Comparison of ENCODE assay signal across 25 mouse cellular contexts in the genomic region with DNA sequence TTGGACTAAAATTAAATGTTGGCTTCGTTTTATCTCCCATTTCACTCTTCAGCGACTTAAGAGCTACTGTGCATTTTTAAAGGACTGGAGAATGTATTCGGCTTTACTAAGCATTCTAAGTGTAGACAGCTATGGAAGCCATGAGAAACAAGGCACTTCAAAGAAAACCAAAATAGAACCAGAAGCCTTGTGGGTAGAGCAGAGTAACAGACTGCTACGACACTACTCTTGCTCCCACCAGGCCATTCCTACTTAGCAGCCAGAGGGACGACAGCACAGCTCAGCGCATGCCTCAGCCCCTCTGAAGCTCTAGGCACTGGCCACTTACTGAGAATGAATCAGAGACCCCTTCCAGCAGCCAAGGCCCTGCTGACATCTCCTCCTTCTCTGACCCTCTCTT.
DNase-seq lines count a peak whose midpoint lies in the region; ATAC-seq and TF ChIP-seq lines count a peak whose summit lies in the region.
"Had no signal": no experiment of that assay in that cellular context is flagged by ENCODE, and none has a peak within 500 bp of the region (broad histone marks: within the 10 kb centered on the region; RNA-seq: fewer than 3 reads in every experiment).

No protein-coding gene starts in this region.

- H3K4me1 ChIP-seq in heart, embryonic 10.5 days, result peaks cover 37% of the 10 kb centered on the region
- peaks cover 47% of the 10 kb centered on the region for H3K4me1 ChIP-seq in heart, embryonic 13.5 days
- H3K4me1 ChIP-seq in heart, adult 2 months (ENCODE audit: control insufficient read depth, insufficient read depth, low read length), result peaks cover 2% of the 10 kb centered on the region
- H3K4me1 ChIP-seq in heart, embryonic 16.5 days (ENCODE audit: control insufficient read depth, insufficient read depth, low read length), result peaks cover 25% of the 10 kb centered on the region
- H3K4me1 ChIP-seq in MEL (ENCODE audit: control insufficient read depth in 1 of 2, insufficient read depth in 2 of 2, low read length in 2 of 2), result peaks cover 20 to 34% of the 10 kb centered on the region in 2 experiments
- H3K4me1 ChIP-seq: forebrain, embryonic 13.5 days; hindbrain, embryonic 15.5 days had no signal

- no peaks in the 10 kb centered on the region for H3K79me2 ChIP-seq in heart, adult 2 months (replicated peaks; ENCODE audit: control insufficient read depth, insufficient read depth, low read length)
- no peaks in the 10 kb centered on the region for H3K79me2 ChIP-seq in MEL (ENCODE audit: control insufficient read depth, insufficient read depth, low read length, poor library complexity)

- H3K27me3 ChIP-seq in heart, embryonic 10.5 days (ENCODE audit: insufficient read depth, poor library complexity, severe bottlenecking), result no peaks in the 10 kb centered on the region
- H3K27me3 ChIP-seq in heart, embryonic 13.5 days (replicated peaks), result no peaks in the 10 kb centered on the region
- H3K27me3 ChIP-seq in heart, adult 2 months (ENCODE audit: control insufficient read depth, insufficient read depth, low read length), result no peaks in the 10 kb centered on the region
- H3K27me3 ChIP-seq in heart, embryonic 16.5 days (ENCODE audit: control insufficient read depth, insufficient read depth, low read length), result no peaks in the 10 kb centered on the region
- no peaks in the 10 kb centered on the region for H3K27me3 ChIP-seq in MEL (ENCODE audit: control insufficient read depth in 1 of 2, insufficient read depth in 2 of 2, low read length in 2 of 2)
- H3K27me3 ChIP-seq: CH12.LX; forebrain, embryonic 13.5 days; hindbrain, embryonic 12.5 days; hindbrain, embryonic 15.5 days had no signal

- H3K9me3 ChIP-seq in heart, embryonic 10.5 days, result no peaks in the 10 kb centered on the region
- no peaks in the 10 kb centered on the region for H3K9me3 ChIP-seq in heart, embryonic 13.5 days
- no peaks in the 10 kb centered on the region for H3K9me3 ChIP-seq in heart, embryonic 16.5 days (replicated peaks; ENCODE audit: control insufficient read depth, low read length)
- H3K9me3 ChIP-seq in MEL (replicated peaks; ENCODE audit: insufficient read depth, low read length), result no peaks in the 10 kb centered on the region
- H3K9me3 ChIP-seq: forebrain, embryonic 10.5 days; forebrain, embryonic 13.5 days; G1E; hindbrain, embryonic 12.5 days; hindbrain, embryonic 15.5 days had no signal

- H3K9ac ChIP-seq in heart, embryonic 13.5 days, result peak overlapping the region; percentile 17
- H3K9ac ChIP-seq in heart, adult 2 months (ENCODE audit: low read depth, low read length), result no peak overlapping the region
- peak overlapping the region; percentile 4; the same call in 1 of the 2 replicates for H3K9ac ChIP-seq in heart, embryonic 16.5 days (ENCODE audit: low read length)
- H3K9ac ChIP-seq in MEL (ENCODE audit: control insufficient read depth, low read depth, low read length, poor library complexity, severe bottlenecking), result no peak overlapping the region
- H3K9ac ChIP-seq: forebrain, embryonic 13.5 days; hindbrain, embryonic 12.5 days; hindbrain, embryonic 15.5 days had no signal

- no peak overlapping the region for H3K4me3 ChIP-seq in heart, embryonic 10.5 days
- H3K4me3 ChIP-seq in heart, embryonic 13.5 days, result no peak overlapping the region
- no peak overlapping the region for H3K4me3 ChIP-seq in heart, adult 2 months
- no peak overlapping the region for H3K4me3 ChIP-seq in heart, embryonic 16.5 days (ENCODE audit: low read length)
- no peak overlapping the region for H3K4me3 ChIP-seq in MEL (ENCODE audit: control insufficient read depth in 1 of 2, insufficient read depth in 1 of 2, low read depth in 2 of 2, low read length in 2 of 2)
- H3K4me3 ChIP-seq: forebrain, embryonic 10.5 days; forebrain, embryonic 13.5 days; hindbrain, embryonic 12.5 days; hindbrain, embryonic 15.5 days had no signal

- no peak for TF ChIP-seq RAD21 in MEL (IDR thresholded peaks at IDR 0.05; ENCODE audit: low read depth, low read length)

- intact Hi-C loops in heart, postnatal 36 days (cut with DNase I), result no loop called here
- intact Hi-C loops in heart, adult 2 months (cut with DNase I), result no loop called here

- WGBS in heart, embryonic 10.5 days, result 39% methylated on average over 6 of the region's 6 CpGs
- WGBS in heart, embryonic 13.5 days, result 35% methylated on average over 6 of the region's 6 CpGs
- 60% methylated on average over 6 of the region's 6 CpGs for WGBS in heart, adult 2 months
- WGBS in heart, embryonic 16.5 days, result 38% methylated on average over 6 of the region's 6 CpGs

- TF ChIP-seq POLR2A in heart, adult 2 months (IDR thresholded peaks at IDR 0.05; ENCODE audit: insufficient read depth, low read depth, low read length), result no peak
- TF ChIP-seq POLR2A in MEL (IDR thresholded peaks at IDR 0.05; ENCODE audit: control insufficient read depth in 1 of 2, insufficient read depth in 1 of 2, low read depth in 1 of 2, low read length in 2 of 2, poor library complexity in 1 of 2), result no peak

- H3K4me2 ChIP-seq in heart, embryonic 13.5 days, result peak overlapping the region; percentile 44
- H3K4me2 ChIP-seq in heart, embryonic 16.5 days (ENCODE audit: low read depth, low read length), result peak overlapping the region; percentile 27
- H3K4me2 ChIP-seq: forebrain, embryonic 13.5 days; hindbrain, embryonic 12.5 days; hindbrain, embryonic 15.5 days had no signal

- DNase-seq in heart, embryonic 10.5 days (ENCODE audit: low spot score), result no peak
- DNase-seq in heart, postnatal 36 days, result no peak
- DNase-seq in heart, adult 2 months, result no peak
- no peak for DNase-seq in heart, postnatal 4 days
- no peak for DNase-seq in MEL (ENCODE audit: low read depth, low spot score)
- DNase-seq in B cell, adult 2 months, result no peak
- DNase-seq: adrenal gland, adult 2 months; adrenal gland, postnatal 14 days; cerebellum, adult 11 months; cerebellum, adult 2 months; cerebellum, adult 9-11 months; cerebellum, postnatal 25 days; gastrocnemius, postnatal 10 days; gastrocnemius, postnatal 36 days; kidney, adult 2 months had no signal

- ATAC-seq in heart, embryonic 13.5 days (ENCODE audit: extremely low read depth, insufficient number of reproducible peaks, low FRiP score, low TSS enrichment), result peak; percentile 69; the same call in 1 of the 2 replicates
- ATAC-seq in heart, embryonic 16.5 days (replicated peaks; ENCODE audit: extremely low read depth, insufficient read depth, low FRiP score), result peak; percentile 87
- ATAC-seq: forebrain, embryonic 13.5 days; forebrain, embryonic 16.5 days; intestine, postnatal 0 days had no signal

- H3K27ac ChIP-seq in heart, embryonic 10.5 days, result peak overlapping the region; percentile 83
- peak overlapping the region; percentile 91 for H3K27ac ChIP-seq in heart, embryonic 13.5 days (replicated peaks)
- no peak overlapping the region for H3K27ac ChIP-seq in heart, adult 2 months
- H3K27ac ChIP-seq in heart, embryonic 16.5 days (ENCODE audit: low read length), result peak overlapping the region; percentile 93
- H3K27ac ChIP-seq in MEL (ENCODE audit: control insufficient read depth, low read depth, low read length), result peak overlapping the region; percentile 100
- H3K27ac ChIP-seq: forebrain, embryonic 10.5 days; forebrain, embryonic 13.5 days; hindbrain, embryonic 12.5 days; hindbrain, embryonic 15.5 days had no signal

- no peak for TF ChIP-seq CTCF in heart, adult 2 months (IDR thresholded peaks at IDR 0.05)
- no peak for TF ChIP-seq CTCF in MEL (IDR thresholded peaks at IDR 0.05 in 2 of 3, conservative IDR thresholded peaks at IDR 0.05 in 1 of 3; ENCODE audit: control insufficient read depth in 1 of 3, insufficient read depth in 1 of 3, low read depth in 2 of 3, low read length in 3 of 3, poor library complexity in 1 of 3, severe bottlenecking in 1 of 3)

- no peak for TF ChIP-seq EP300 in heart, adult 2 months (IDR thresholded peaks at IDR 0.05; ENCODE audit: insufficient read depth, low read depth, low read length)
- TF ChIP-seq EP300 in MEL (IDR thresholded peaks at IDR 0.05; ENCODE audit: low read depth in 1 of 2, low read length in 2 of 2), result no peak

- H3K36me3 ChIP-seq in heart, embryonic 10.5 days, result peaks cover 13% of the 10 kb centered on the region
- peaks cover 28% of the 10 kb centered on the region for H3K36me3 ChIP-seq in heart, embryonic 13.5 days
- peaks cover 3% of the 10 kb centered on the region for H3K36me3 ChIP-seq in heart, adult 2 months (ENCODE audit: control insufficient read depth, insufficient read depth, low read length)
- peaks cover 12% of the 10 kb centered on the region; the same call in 1 of the 2 replicates for H3K36me3 ChIP-seq in heart, embryonic 16.5 days (ENCODE audit: control insufficient read depth, insufficient read depth)
- peaks cover 0 to 41% of the 10 kb centered on the region in 2 experiments; a peak in 3 of 4 replicates for H3K36me3 ChIP-seq in MEL (ENCODE audit: control insufficient read depth in 1 of 2, insufficient read depth in 2 of 2, low read length in 2 of 2)
- H3K36me3 ChIP-seq: hindbrain, embryonic 15.5 days had no signal

TF ChIP-seq in MEL, 35 proteins besides CTCF, POLR2A, EP300 and RAD21:
- TF ChIP-seq NELFE (IDR thresholded peaks at IDR 0.05; ENCODE audit: low read depth, low read length) (no peak), MEF2A (IDR thresholded peaks at IDR 0.05; ENCODE audit: extremely low read depth, insufficient replicate concordance, low read depth, low read length, poor library complexity, severe bottlenecking) (no peak), JUND (IDR thresholded peaks at IDR 0.05; ENCODE audit: low read depth, low read length) (no peak), TCF12 (IDR thresholded peaks at IDR 0.05; ENCODE audit: low read depth, low read length) (no peak), USF2 (IDR thresholded peaks at IDR 0.05; ENCODE audit: borderline replicate concordance in 1 of 2, insufficient read depth in 1 of 2, low read depth in 1 of 2, low read length in 2 of 2) (no peak), ELF1 (IDR thresholded peaks at IDR 0.05; ENCODE audit: low read depth, low read length) (no peak), HCFC1 (IDR thresholded peaks at IDR 0.05; ENCODE audit: low read depth, low read length) (no peak), MYC (IDR thresholded peaks at IDR 0.05; ENCODE audit: low read depth, low read length) (no peak), ZNF384 (IDR thresholded peaks at IDR 0.05; ENCODE audit: low read depth, low read length) (no peak), ZKSCAN1 (IDR thresholded peaks at IDR 0.05; ENCODE audit: low read depth, low read length) (no peak), USF1 (IDR thresholded peaks at IDR 0.05; ENCODE audit: low read depth, low read length) (no peak), MAX (IDR thresholded peaks at IDR 0.05; ENCODE audit: low read length) (no peak), CHD2 (IDR thresholded peaks at IDR 0.05; ENCODE audit: low read length) (no peak), ETS1 (IDR thresholded peaks at IDR 0.05; ENCODE audit: low read depth, low read length) (no peak), BHLHE40 (IDR thresholded peaks at IDR 0.05; ENCODE audit: borderline replicate concordance, low read depth, low read length) (no peak), E2F4 (IDR thresholded peaks at IDR 0.05; ENCODE audit: borderline replicate concordance, low read depth, low read length) (no peak), ZMIZ1 (IDR thresholded peaks at IDR 0.05; ENCODE audit: low read depth, low read length) (no peak), RCOR1 (IDR thresholded peaks at IDR 0.05; ENCODE audit: low read depth, low read length) (no peak)

Comparison
In these comparisons a context has a peak if more than half of its experiments do, and no peak if none do; other contexts are left out.
1. H3K9ac ChIP-seq: peak in heart, embryonic 13.5 days (single experiment) and heart, embryonic 16.5 days (single experiment); none in heart, adult 2 months (single experiment) and MEL (single experiment).